Comparison of ENCODE assay signal across 8 mouse cellular contexts in the genomic region with DNA sequence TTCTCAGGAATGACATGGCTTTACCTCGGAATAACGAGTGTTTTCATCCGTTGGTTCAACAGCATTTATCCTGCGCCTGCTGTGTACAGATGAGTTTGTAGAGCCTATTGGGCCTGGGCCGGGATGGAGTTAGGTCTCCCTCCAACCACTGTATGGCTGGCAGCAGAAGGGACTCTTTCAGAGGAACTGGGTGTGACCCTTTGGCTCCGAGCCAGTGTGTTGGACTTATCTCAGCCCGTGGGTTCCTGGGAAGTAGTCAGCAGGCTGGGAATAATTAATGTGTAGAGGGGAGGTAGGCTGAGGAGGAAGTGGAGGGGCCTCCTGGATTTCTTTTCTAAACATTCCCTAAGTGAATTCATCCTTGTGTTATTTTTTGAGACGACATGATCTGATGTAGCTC.
DNase-seq lines count a peak whose midpoint lies in the region; ATAC-seq and TF ChIP-seq lines count a peak whose summit lies in the region.

No protein-coding gene starts in this region.

- no peaks in the 10 kb centered on the region for H3K9me3 ChIP-seq in heart, embryonic 10.5 days
- H3K9me3 ChIP-seq in kidney, postnatal 0 days (replicated peaks; ENCODE audit: low read length) = no peaks in the 10 kb centered on the region

- H3K27me3 ChIP-seq in heart, embryonic 10.5 days (ENCODE audit: insufficient read depth, poor library complexity, severe bottlenecking) = no peaks in the 10 kb centered on the region
- no peaks in the 10 kb centered on the region for H3K27me3 ChIP-seq in kidney, postnatal 0 days (ENCODE audit: insufficient read depth, low read length)

- WGBS in heart, embryonic 10.5 days = 40% methylated on average over 8 of the region's 8 CpGs
- WGBS in kidney, postnatal 0 days = 45% methylated on average over 8 of the region's 8 CpGs

- intact Hi-C loops in left cerebral cortex, adult 2 months (cut with DNase I) = no loop called here
- intact Hi-C loops in left cerebral cortex, postnatal 14 days (cut with DNase I) = no loop called here

- H3K9ac ChIP-seq in kidney, postnatal 0 days (ENCODE audit: low read depth, low read length) = no peak overlapping the region

- ATAC-seq in kidney, postnatal 0 days (replicated peaks; ENCODE audit: low FRiP score, low read depth) = no peak

- peaks cover 48% of the 10 kb centered on the region for H3K4me1 ChIP-seq in heart, embryonic 10.5 days
- H3K4me1 ChIP-seq in kidney, postnatal 0 days (replicated peaks; ENCODE audit: insufficient read depth, low read length) = peaks cover 12% of the 10 kb centered on the region

- peak; percentile 41 for DNase-seq in adrenal gland, postnatal 25 days
- DNase-seq in adrenal gland, adult 2 months = no peak
- peak; percentile 22 for DNase-seq in 3T3-L1 (ENCODE audit: low read depth, low spot score)
- no peak for DNase-seq in heart, embryonic 10.5 days (ENCODE audit: low spot score)
- DNase-seq in kidney, postnatal 0 days (ENCODE audit: low spot score) = peak; percentile 57
- no peak for DNase-seq in thymus, postnatal 14 days
- DNase-seq in left cerebral cortex, adult 2 months (ENCODE audit: extremely low spot score in 1 of 2, low spot score in 2 of 2) = no peak
- no peak for DNase-seq in left cerebral cortex, postnatal 14 days (ENCODE audit: low spot score in 2 of 2)

- peaks cover 10% of the 10 kb centered on the region; the same call in 1 of the 2 replicates for H3K36me3 ChIP-seq in heart, embryonic 10.5 days
- H3K36me3 ChIP-seq in kidney, postnatal 0 days (ENCODE audit: insufficient read depth, low read length) = no peaks in the 10 kb centered on the region

- no peak for TF ChIP-seq CTCF in kidney, postnatal 0 days (IDR thresholded peaks at IDR 0.05; ENCODE audit: low read depth)
- no peak for TF ChIP-seq CTCF in left cerebral cortex, adult 2 months (IDR thresholded peaks at IDR 0.05)

- H3K4me2 ChIP-seq in kidney, postnatal 0 days (ENCODE audit: low read length) = no peak overlapping the region

- H3K27ac ChIP-seq in heart, embryonic 10.5 days = peak overlapping the region; percentile 62
- H3K27ac ChIP-seq in kidney, postnatal 0 days = no peak overlapping the region; the same call in 1 of the 2 replicates
- no peak overlapping the region; the same call in 1 of the 2 replicates for H3K27ac ChIP-seq in left cerebral cortex, adult 2 months

- H3K4me3 ChIP-seq in heart, embryonic 10.5 days = 0 out of 2 replicates have a peak overlapping the region, but pooled peaks have one; percentile 15
- no peak overlapping the region for H3K4me3 ChIP-seq in kidney, postnatal 0 days (replicated peaks; ENCODE audit: low read depth, low read length)
- H3K4me3 ChIP-seq in left cerebral cortex, adult 2 months = no peak overlapping the region

Comparison
In these comparisons a context has a peak if more than half of its experiments do, and no peak if none do; other contexts are left out.
1. DNase-seq: peak in adrenal gland, postnatal 25 days (single experiment), 3T3-L1 (single experiment) and kidney, postnatal 0 days (single experiment); none in adrenal gland, adult 2 months (single experiment), heart, embryonic 10.5 days (single experiment), thymus, postnatal 14 days (single experiment), left cerebral cortex, adult 2 months (0 of 2) and left cerebral cortex, postnatal 14 days (0 of 2).